Mouse (Mus musculus): ENCODE measurements around the gene Mctp2. TPM values are rescaled to one million over a fixed set of nuclear protein-coding genes. Genes with fewer than 3 reads are reported as not detected.
A peak's percentile ranks its signal among the peaks of the same experiment; 100 is the strongest.

The Mctp2 gene
- total and polyA plus RNA-seq, 2 experiments from 2014 or later = 0.35 to 1.1 TPM

- H3K36me3 ChIP-seq (ENCODE audit: insufficient read depth, low read length) = no peaks in the 10 kb centered on the region
Observed at GRCm38 (mm10) chr7:72241269-72241668, 65.1 kb downstream of the Mctp2 start.

GRCm38 (mm10) chr7:72239782-72240493 is 66.5 kb downstream of the Mctp2 start:
- peak; percentile 91 for TF ChIP-seq CTCF (IDR thresholded peaks at IDR 0.05; ENCODE audit: low read depth)
- Histone ChIP-seq H3K36me3 (ENCODE audit: insufficient read depth, low read length) (no peaks in the 10 kb centered on the region), H3K27ac (no peak overlapping the region), H3K9ac (replicated peaks; ENCODE audit: low read length) (no peak overlapping the region), H3K4me3 (ENCODE audit: low read length) (no peak overlapping the region), H3K4me1 (ENCODE audit: insufficient read depth, low read length) (no peaks in the 10 kb centered on the region), H3K27me3 (ENCODE audit: insufficient read depth, low read length) (no peaks in the 10 kb centered on the region), H3K9me3 (ENCODE audit: low read length) (no peaks in the 10 kb centered on the region), H3K4me2 (ENCODE audit: low read depth, low read length) (no peak overlapping the region)
- peak; percentile 56 for ATAC-seq
- 33% methylated on average over 3 of the region's 3 CpGs for WGBS
- peak; percentile 72 for DNase-seq (ENCODE audit: low spot score)

More at GRCm38 (mm10) chr7:72241269-72241668, 65.1 kb downstream of the Mctp2 start:
- ATAC-seq = no peak
- no peak overlapping the region for H3K4me2 ChIP-seq (ENCODE audit: low read depth, low read length)
- no peaks in the 10 kb centered on the region for H3K9me3 ChIP-seq (ENCODE audit: low read length)
- no peaks in the 10 kb centered on the region for H3K27me3 ChIP-seq (ENCODE audit: insufficient read depth, low read length)
- no peak overlapping the region for H3K4me3 ChIP-seq (ENCODE audit: low read length)
- no peaks in the 10 kb centered on the region for H3K4me1 ChIP-seq (ENCODE audit: insufficient read depth, low read length)
- no peak for DNase-seq (ENCODE audit: low spot score)
- H3K27ac ChIP-seq = no peak overlapping the region
- 95% methylated on average over 9 of the region's 9 CpGs for WGBS
- TF ChIP-seq CTCF (IDR thresholded peaks at IDR 0.05; ENCODE audit: low read depth) = peak; percentile 19
- H3K9ac ChIP-seq (replicated peaks; ENCODE audit: low read length) = no peak overlapping the region

GRCm38 (mm10) chr7:72238575-72238974 is 67.8 kb downstream of the Mctp2 start:
- TF ChIP-seq CTCF (IDR thresholded peaks at IDR 0.05; ENCODE audit: low read depth) = peak; percentile 97
- ATAC-seq (peak; percentile 66; the same call in 1 of the 2 replicates), DNase-seq (ENCODE audit: low spot score) (peak; percentile 89)
- H3K4me1 ChIP-seq (ENCODE audit: insufficient read depth, low read length) = no peaks in the 10 kb centered on the region
- no peaks in the 10 kb centered on the region for H3K9me3 ChIP-seq (ENCODE audit: low read length)
- no peaks in the 10 kb centered on the region for H3K36me3 ChIP-seq (ENCODE audit: insufficient read depth, low read length)
- H3K4me2 ChIP-seq (ENCODE audit: low read depth, low read length) = no peak overlapping the region
- no peak overlapping the region for H3K9ac ChIP-seq (replicated peaks; ENCODE audit: low read length)
- no peak overlapping the region for H3K4me3 ChIP-seq (ENCODE audit: low read length)
- no peaks in the 10 kb centered on the region for H3K27me3 ChIP-seq (ENCODE audit: insufficient read depth, low read length)
- H3K27ac ChIP-seq = no peak overlapping the region
- WGBS = 40% methylated on average over 4 of the region's 4 CpGs

GRCm38 (mm10) chr7:72234433-72234998 is 71.9 kb downstream of the Mctp2 start:
- H3K4me1 ChIP-seq (ENCODE audit: insufficient read depth, low read length) = no peaks in the 10 kb centered on the region
- H3K9me3 ChIP-seq (ENCODE audit: low read length) = no peaks in the 10 kb centered on the region
- no peak for ATAC-seq
- no peak overlapping the region for H3K4me2 ChIP-seq (ENCODE audit: low read depth, low read length)
- WGBS = 76% methylated on average over 6 of the region's 6 CpGs
- no peak for DNase-seq (ENCODE audit: low spot score)
- no peak overlapping the region for H3K27ac ChIP-seq
- H3K9ac ChIP-seq (replicated peaks; ENCODE audit: low read length) = no peak overlapping the region
- H3K36me3 ChIP-seq (ENCODE audit: insufficient read depth, low read length) = no peaks in the 10 kb centered on the region
- no peaks in the 10 kb centered on the region for H3K27me3 ChIP-seq (ENCODE audit: insufficient read depth, low read length)
- no peak overlapping the region for H3K4me3 ChIP-seq (ENCODE audit: low read length)
- TF ChIP-seq CTCF (IDR thresholded peaks at IDR 0.05; ENCODE audit: low read depth) = no peak

DNA sequence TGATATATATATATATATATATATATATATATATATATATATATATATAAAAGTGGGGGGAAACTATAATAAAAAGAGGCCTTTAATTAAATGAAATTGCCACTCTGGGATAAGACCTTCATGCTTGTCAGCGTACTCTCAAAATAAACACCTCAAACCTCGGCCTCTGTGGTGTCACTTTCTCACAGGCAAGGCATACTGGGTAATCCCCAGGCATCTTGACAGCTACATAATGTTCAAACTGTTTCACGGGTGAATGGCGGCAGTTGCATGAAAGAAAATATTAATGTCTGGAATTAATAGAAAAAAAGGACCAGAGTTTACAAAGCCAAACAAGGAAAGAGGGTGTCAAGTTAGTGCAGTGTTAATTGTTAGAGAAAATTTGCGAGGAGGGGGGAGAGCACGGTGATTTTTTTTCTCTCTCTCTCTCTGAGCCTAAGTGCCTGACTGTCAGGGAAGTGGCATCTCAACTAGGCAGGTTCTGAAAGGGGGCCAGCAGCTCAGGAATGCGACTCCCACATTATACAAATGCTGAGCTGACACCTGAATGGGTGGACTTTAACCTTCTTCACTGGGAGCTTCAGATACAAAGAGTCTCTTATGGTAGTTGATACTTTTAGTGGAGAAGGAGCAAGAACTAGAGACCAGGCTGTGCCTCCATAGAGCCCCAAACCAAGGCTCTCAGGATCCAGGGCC is 75.1 kb downstream of the Mctp2 start:
- Histone ChIP-seq H3K9me3 (ENCODE audit: low read length) (no peaks in the 10 kb centered on the region), H3K4me1 (ENCODE audit: insufficient read depth, low read length) (no peaks in the 10 kb centered on the region), H3K27me3 (ENCODE audit: insufficient read depth, low read length) (no peaks in the 10 kb centered on the region), H3K9ac (replicated peaks; ENCODE audit: low read length) (no peak overlapping the region), H3K4me2 (ENCODE audit: low read depth, low read length) (no peak overlapping the region), H3K4me3 (ENCODE audit: low read length) (no peak overlapping the region), H3K36me3 (ENCODE audit: insufficient read depth, low read length) (no peaks in the 10 kb centered on the region), H3K27ac (no peak overlapping the region)
- DNase-seq (ENCODE audit: low spot score) = peak; percentile 34
- no peak for TF ChIP-seq CTCF (IDR thresholded peaks at IDR 0.05; ENCODE audit: low read depth)
- WGBS = 31% methylated on average over 7 of the region's 7 CpGs
- ATAC-seq = no peak

DNA sequence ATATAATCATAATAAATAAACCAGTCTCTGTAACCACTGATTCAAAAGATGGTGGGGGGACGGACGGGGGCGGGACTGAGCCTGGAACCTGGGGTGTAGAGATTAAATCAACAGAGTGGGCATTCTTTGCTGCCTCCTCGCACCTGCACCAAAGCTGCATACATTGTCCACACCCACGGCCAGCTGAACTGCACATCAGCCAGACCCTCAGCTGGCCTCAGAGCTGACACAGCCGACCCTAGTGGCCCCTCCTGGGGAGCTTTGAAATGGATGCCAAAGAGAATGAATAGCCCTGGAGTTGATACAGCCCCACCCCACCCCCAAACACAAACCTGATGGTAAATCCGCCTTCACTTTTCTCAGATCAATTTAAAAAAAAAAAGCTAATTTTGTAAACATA is 76.5 kb downstream of the Mctp2 start:
- Histone ChIP-seq H3K9ac (replicated peaks; ENCODE audit: low read length) (no peak overlapping the region), H3K27ac (no peak overlapping the region), H3K4me2 (ENCODE audit: low read depth, low read length) (no peak overlapping the region), H3K4me1 (ENCODE audit: insufficient read depth, low read length) (no peaks in the 10 kb centered on the region), H3K4me3 (ENCODE audit: low read length) (no peak overlapping the region), H3K36me3 (ENCODE audit: insufficient read depth, low read length) (no peaks in the 10 kb centered on the region), H3K9me3 (ENCODE audit: low read length) (no peaks in the 10 kb centered on the region), H3K27me3 (ENCODE audit: insufficient read depth, low read length) (no peaks in the 10 kb centered on the region)
- WGBS = 26% methylated on average over 7 of the region's 7 CpGs
- TF ChIP-seq CTCF (IDR thresholded peaks at IDR 0.05; ENCODE audit: low read depth) = no peak
- ATAC-seq (no peak), DNase-seq (ENCODE audit: low spot score) (no peak)
